Mouse (Mus musculus): ENCODE results near the gene Enthd1. TPM values are rescaled to one million over a fixed set of nuclear protein-coding genes. Genes with fewer than 3 reads are reported as not detected.
"Not testable (repeated sequence)": the region's sequence is repeated elsewhere in the genome, so short reads cannot be mapped to it uniquely, and the experiment has no call there.

Enthd1 gene
- polyA plus RNA-seq, 1 experiment: not detected

GRCm38 (mm10) chr15:80582581-80583495 lies 17.9 kb upstream of the Enthd1 start:
- Histone ChIP-seq H3K27me3 (ENCODE audit: control insufficient read depth, insufficient read depth, insufficient read length) (peaks cover 10% of the 10 kb centered on the region), H3K79me2 (ENCODE audit: control insufficient read depth, insufficient read depth) (no peaks in the 10 kb centered on the region), H3K36me3 (ENCODE audit: control insufficient read depth, insufficient read depth) (no peaks in the 10 kb centered on the region), H3K4me2 (ENCODE audit: low read depth) (peak overlapping the region; percentile 61), H3ac (ENCODE audit: control insufficient read depth, insufficient read length) (no peak overlapping the region), H3K4me3 (no peak overlapping the region)
- TF ChIP-seq E2F4 (IDR thresholded peaks at IDR 0.05; ENCODE audit: insufficient read depth) (no peak), MYOD1 (IDR thresholded peaks at IDR 0.05; ENCODE audit: control insufficient read depth in 1 of 3, insufficient read length in 2 of 3, low read depth in 2 of 3) (peak; percentile 85 to 92 (median 88)), POLR2A (IDR thresholded peaks at IDR 0.05; ENCODE audit: insufficient read length, low read depth) (no peak), USF1 (IDR thresholded peaks at IDR 0.05; ENCODE audit: low read depth) (no peak), TCF3 (IDR thresholded peaks at IDR 0.05; ENCODE audit: insufficient read length, low read depth) (no peak), REST (IDR thresholded peaks at IDR 0.05; ENCODE audit: insufficient read depth, insufficient read length) (no peak), SRF (IDR thresholded peaks at IDR 0.05; ENCODE audit: control insufficient read depth, insufficient read length, low read depth) (no peak), CEBPB (IDR thresholded peaks at IDR 0.05; ENCODE audit: insufficient read depth, poor library complexity, severe bottlenecking) (no peak), TCF12 (IDR thresholded peaks at IDR 0.05; ENCODE audit: insufficient read depth, poor library complexity, severe bottlenecking) (no peak), MYOG (IDR thresholded peaks at IDR 0.05; ENCODE audit: control insufficient read depth in 1 of 3, insufficient read depth in 1 of 3, insufficient read length in 2 of 3, low read depth in 2 of 3) (peak in 2 of 3 experiments; percentile 64 to 78), POLR2AphosphoS2 (IDR thresholded peaks at IDR 0.05; ENCODE audit: insufficient read length, low read depth) (no peak), MAX (IDR thresholded peaks at IDR 0.05; ENCODE audit: low read depth) (no peak)

- H3K36me3 ChIP-seq (ENCODE audit: control insufficient read depth, insufficient read depth); H3K4me3 ChIP-seq; H3K4me2 ChIP-seq (ENCODE audit: low read depth); H3K79me2 ChIP-seq (ENCODE audit: control insufficient read depth, insufficient read depth); H3ac ChIP-seq (ENCODE audit: control insufficient read depth, insufficient read length): not testable (repeated sequence)
- H3K27me3 ChIP-seq (ENCODE audit: control insufficient read depth, insufficient read depth, insufficient read length): peaks cover 18% of the 10 kb centered on the region
Measured at GRCm38 (mm10) chr15:80580585-80580984, 15.6 kb upstream of the Enthd1 start.

GRCm38 (mm10) chr15:80579121-80579520 lies 14.2 kb upstream of the Enthd1 start:
- Histone ChIP-seq H3K4me3 (no peak overlapping the region), H3K36me3 (ENCODE audit: control insufficient read depth, insufficient read depth) (no peaks in the 10 kb centered on the region), H3ac (ENCODE audit: control insufficient read depth, insufficient read length) (no peak overlapping the region), H3K4me2 (ENCODE audit: low read depth) (no peak overlapping the region), H3K27me3 (ENCODE audit: control insufficient read depth, insufficient read depth, insufficient read length) (peaks cover 19% of the 10 kb centered on the region), H3K79me2 (ENCODE audit: control insufficient read depth, insufficient read depth) (no peaks in the 10 kb centered on the region)
- no peak for TF ChIP-seq E2F4 (IDR thresholded peaks at IDR 0.05; ENCODE audit: insufficient read depth)
- TF ChIP-seq TCF12 (IDR thresholded peaks at IDR 0.05; ENCODE audit: insufficient read depth, poor library complexity, severe bottlenecking): no peak
- TF ChIP-seq REST (IDR thresholded peaks at IDR 0.05; ENCODE audit: insufficient read depth, insufficient read length): no peak
- no peak for TF ChIP-seq TCF3 (IDR thresholded peaks at IDR 0.05; ENCODE audit: insufficient read length, low read depth)
- no peak for TF ChIP-seq USF1 (IDR thresholded peaks at IDR 0.05; ENCODE audit: low read depth)
- TF ChIP-seq SRF (IDR thresholded peaks at IDR 0.05; ENCODE audit: control insufficient read depth, insufficient read length, low read depth): no peak
- TF ChIP-seq MAX (IDR thresholded peaks at IDR 0.05; ENCODE audit: low read depth): no peak
- no peak for TF ChIP-seq CEBPB (IDR thresholded peaks at IDR 0.05; ENCODE audit: insufficient read depth, poor library complexity, severe bottlenecking)
- no peak for TF ChIP-seq POLR2A (IDR thresholded peaks at IDR 0.05; ENCODE audit: insufficient read length, low read depth)
- no peak for TF ChIP-seq MYOG (IDR thresholded peaks at IDR 0.05; ENCODE audit: control insufficient read depth in 1 of 3, insufficient read depth in 1 of 3, insufficient read length in 2 of 3, low read depth in 2 of 3)
- TF ChIP-seq POLR2AphosphoS2 (IDR thresholded peaks at IDR 0.05; ENCODE audit: insufficient read length, low read depth): no peak
- no peak for TF ChIP-seq MYOD1 (IDR thresholded peaks at IDR 0.05; ENCODE audit: control insufficient read depth in 1 of 3, insufficient read length in 2 of 3, low read depth in 2 of 3)

GRCm38 (mm10) chr15:80577166-80577960 lies 12.4 kb upstream of the Enthd1 start:
- Histone ChIP-seq H3K27me3 (ENCODE audit: control insufficient read depth, insufficient read depth, insufficient read length) (peaks cover 19% of the 10 kb centered on the region), H3ac (ENCODE audit: control insufficient read depth, insufficient read length) (no peak overlapping the region), H3K79me2 (ENCODE audit: control insufficient read depth, insufficient read depth) (no peaks in the 10 kb centered on the region), H3K4me3 (no peak overlapping the region), H3K4me2 (ENCODE audit: low read depth) (no peak overlapping the region), H3K36me3 (ENCODE audit: control insufficient read depth, insufficient read depth) (no peaks in the 10 kb centered on the region)
- TF ChIP-seq SRF (IDR thresholded peaks at IDR 0.05; ENCODE audit: control insufficient read depth, insufficient read length, low read depth) (no peak), MYOD1 (IDR thresholded peaks at IDR 0.05; ENCODE audit: control insufficient read depth in 1 of 3, insufficient read length in 2 of 3, low read depth in 2 of 3) (no peak), E2F4 (IDR thresholded peaks at IDR 0.05; ENCODE audit: insufficient read depth) (no peak), MYOG (IDR thresholded peaks at IDR 0.05; ENCODE audit: control insufficient read depth in 1 of 3, insufficient read depth in 1 of 3, insufficient read length in 2 of 3, low read depth in 2 of 3) (no peak), REST (IDR thresholded peaks at IDR 0.05; ENCODE audit: insufficient read depth, insufficient read length) (no peak), POLR2AphosphoS2 (IDR thresholded peaks at IDR 0.05; ENCODE audit: insufficient read length, low read depth) (no peak), TCF12 (IDR thresholded peaks at IDR 0.05; ENCODE audit: insufficient read depth, poor library complexity, severe bottlenecking) (no peak), CEBPB (IDR thresholded peaks at IDR 0.05; ENCODE audit: insufficient read depth, poor library complexity, severe bottlenecking) (no peak), POLR2A (IDR thresholded peaks at IDR 0.05; ENCODE audit: insufficient read length, low read depth) (no peak), MAX (IDR thresholded peaks at IDR 0.05; ENCODE audit: low read depth) (no peak)
